Mouse (Mus musculus) forebrain, postnatal 0 days (tissue): ENCODE results near the gene Sema4b. TPM values are rescaled to one million over a fixed set of nuclear protein-coding genes. Genes with fewer than 3 reads are reported as not detected.

ENCODE experiments used
- ATAC-seq: fragments of 200-750 bp; cut with Nextera tagmentation; 2 replicates; pipeline ENCODE4 v1.8.0; 2017; ENCODE audit warnings: mild to moderate bottlenecking, moderate library complexity
- DNase-seq: peaks from one replicate; pipeline ENCODE4 v3.0.0-alpha.2; 2015
- H3K27ac ChIP-seq: fragments of 300-500 bp; sonication (generic); 2 replicates; pipeline ENCODE4 v1.5.1; 2014; ENCODE audit warnings: low read depth, mild to moderate bottlenecking, antibody characterized with exemption, low read length, moderate library complexity, mixed read lengths
- H3K27me3 ChIP-seq: fragments of 300-500 bp; sonication (generic); 2 replicates; pipeline ENCODE4 v1.6.1; 2014; ENCODE audit warnings: mild to moderate bottlenecking, low read length, mixed read lengths; ENCODE audit not compliant: insufficient read depth
- H3K36me3 ChIP-seq: fragments of 300-500 bp; sonication (generic); 2 replicates; pipeline ENCODE4 v1.6.1; 2014; ENCODE audit warnings: mild to moderate bottlenecking, moderate library complexity; ENCODE audit not compliant: insufficient read depth
- H3K4me1 ChIP-seq: fragments of 300-500 bp; sonication (generic); 2 replicates; pipeline ENCODE4 v1.6.1; 2014; ENCODE audit warnings: antibody characterized with exemption; ENCODE audit not compliant: insufficient read depth
- H3K4me2 ChIP-seq: fragments of 300-500 bp; sonication (generic); 2 replicates; pipeline ENCODE4 v1.6.1; 2014; ENCODE audit warnings: low read depth, mild to moderate bottlenecking, moderate library complexity
- H3K4me3 ChIP-seq: fragments of 300-500 bp; sonication (generic); 2 replicates; pipeline ENCODE4 v1.5.1; 2014; ENCODE audit warnings: low read depth, low read length, mixed read lengths
- H3K9ac ChIP-seq: fragments of 300-500 bp; sonication (generic); 2 replicates; pipeline ENCODE4 v1.6.1; 2014; ENCODE audit warnings: mild to moderate bottlenecking
- H3K9me3 ChIP-seq: fragments of 300-500 bp; sonication (generic); 2 replicates; pipeline ENCODE4 v1.6.1; 2016; ENCODE audit warnings: low read length
- CTCF ChIP-seq: sonication (generic); IDR thresholded peaks from 2 replicates; pipeline ENCODE4 v1.5.1; 2016; ENCODE audit warnings: antibody characterized with exemption, control low read depth, low read depth
- WGBS: fragments of 180-500 bp; shearing (Covaris S2); extraction: QIAGEN DNeasy Blood & Tissue Kit; methylation state at CpG from one replicate; pipeline ENCODE4 v1.1.7; 2014; 5-methylcytosine and 5-hydroxymethylcytosine counted together
- polyA plus RNA-seq: library from polyadenylated mRNA; unstranded; fragments of >200 nt; fragmentation: Nextera tagmentation; extraction: Ambion mirVana; gene quantifications from 2 replicates; pipeline ENCODE4 v1.2.1, GENCODE M21; 2015
- total RNA-seq: library from RNA; depleted of rRNA; stranded (reverse); fragments of >200 nt; gene quantifications from 2 replicates; pipeline ENCODE4 v1.2.3, GENCODE M21; 2014

The Sema4b gene
- total and polyA plus RNA-seq, 2 experiments from 2014 or later = 22.4 to 35.6 TPM

DNA sequence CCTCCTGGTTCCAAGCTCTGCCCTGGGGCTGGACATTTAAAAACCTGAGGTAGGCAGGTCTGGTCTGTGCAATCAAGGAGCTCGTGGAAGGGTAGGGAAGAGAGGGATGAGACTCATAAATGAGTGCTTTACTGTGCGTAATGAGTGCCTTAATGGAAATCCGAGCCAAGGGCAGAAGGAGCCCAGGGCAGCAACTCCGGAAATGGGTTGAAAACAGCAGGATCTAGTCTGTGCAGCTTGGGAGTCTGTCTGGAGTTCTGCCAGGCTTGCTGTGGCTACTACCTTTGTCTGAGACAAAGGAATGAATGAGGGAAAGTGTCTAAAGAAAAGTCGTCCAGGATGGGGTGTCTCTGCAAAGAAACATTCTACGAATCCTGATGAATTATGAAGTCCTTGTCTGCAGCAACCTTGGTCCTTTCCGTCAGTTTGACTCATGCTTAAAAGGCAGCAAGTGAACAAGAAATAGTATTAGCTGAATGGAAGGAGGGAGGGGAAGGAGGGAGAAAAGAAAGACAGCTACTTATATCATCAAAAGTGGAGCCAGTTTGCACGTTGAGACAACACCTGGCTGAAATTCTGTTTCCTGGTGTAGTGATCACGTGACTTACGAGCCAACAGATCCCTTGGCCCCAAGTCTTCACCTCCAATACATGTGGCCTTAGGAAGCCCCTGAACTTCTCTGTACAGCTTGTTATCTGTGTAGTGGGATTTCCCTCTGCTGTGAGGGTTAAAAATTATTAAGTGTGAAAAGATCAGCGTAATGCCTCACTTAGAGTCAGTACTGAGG lies 2.7 kb downstream of the Sema4b start:
- H3K27me3 ChIP-seq = no peaks in the 10 kb centered on the region
- H3K9me3 ChIP-seq = no peaks in the 10 kb centered on the region
- no peak for TF ChIP-seq CTCF
- no peaks in the 10 kb centered on the region for H3K36me3 ChIP-seq
- DNase-seq (no peak), ATAC-seq (no peak)
- H3K4me1 ChIP-seq = peaks cover 40% of the 10 kb centered on the region
- 0 out of 2 replicates have a peak overlapping the region, but pooled peaks have one; percentile 4 for H3K4me2 ChIP-seq
- H3K27ac ChIP-seq = no peak overlapping the region
- H3K4me3 ChIP-seq = no peak overlapping the region
- WGBS = 27% methylated on average over 11 of the region's 11 CpGs
- no peak overlapping the region for H3K9ac ChIP-seq

DNA sequence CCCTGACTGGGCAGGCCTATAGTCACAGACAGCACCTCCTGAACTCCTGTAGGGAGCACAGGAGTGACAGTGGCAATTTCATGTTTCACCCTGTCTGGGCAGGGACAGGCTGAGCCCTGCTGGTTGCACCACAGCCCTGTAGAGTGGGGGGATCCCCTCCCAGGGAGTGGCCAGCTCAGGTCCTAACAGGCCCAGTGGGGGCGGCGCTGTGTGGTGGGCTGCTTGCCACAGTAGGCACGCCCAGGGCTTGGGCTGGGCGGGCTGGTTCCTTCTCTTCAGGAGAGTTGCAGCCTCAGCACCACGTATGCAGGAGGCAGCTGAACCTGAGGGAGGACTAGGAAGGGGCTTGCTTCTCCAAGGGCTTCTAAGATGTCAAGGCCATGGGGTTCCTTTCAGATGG lies 4.8 kb downstream of the Sema4b start:
- H3K4me2 ChIP-seq = no peak overlapping the region

DNA sequence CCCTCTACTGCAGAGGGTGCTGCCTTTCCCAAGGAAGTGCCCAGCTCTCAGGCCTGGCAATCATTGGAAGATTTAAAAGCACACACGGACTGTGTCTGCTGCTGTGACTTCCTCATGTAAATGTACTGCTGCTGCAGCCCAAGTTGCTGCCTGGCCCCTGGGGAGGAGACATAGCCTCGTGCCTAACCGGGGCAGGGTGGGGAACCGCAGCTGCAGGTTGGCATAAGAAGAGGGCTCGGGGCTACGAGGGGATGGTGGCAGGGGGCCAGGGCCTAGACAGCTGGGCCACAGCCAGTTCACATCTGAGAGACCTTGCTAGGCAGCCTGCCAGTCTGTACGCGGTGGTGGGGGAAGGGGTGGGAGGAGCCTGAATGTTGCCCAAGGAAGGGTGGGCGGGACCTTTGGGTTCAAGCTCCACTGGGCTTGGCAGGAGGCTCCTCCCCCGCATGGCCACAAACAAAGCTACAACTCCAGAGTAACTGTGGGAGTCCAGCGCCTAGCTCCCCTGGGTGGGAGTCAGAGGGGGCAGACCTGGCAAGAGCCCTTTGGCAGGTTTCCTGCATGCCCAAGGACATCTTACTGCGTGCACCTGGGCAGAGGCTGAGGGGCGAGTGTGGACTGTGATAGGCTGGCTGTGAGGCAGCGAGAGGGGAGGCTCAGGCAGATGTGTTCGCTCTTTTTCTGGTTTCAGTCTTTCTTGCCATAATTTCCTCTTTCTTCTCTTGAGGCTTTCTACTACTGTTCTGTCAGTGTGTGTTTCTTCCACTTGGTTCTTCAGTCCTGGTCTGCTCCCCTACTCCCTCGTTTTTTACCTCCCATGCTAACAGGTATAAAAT lies 5.8 kb downstream of the Sema4b start:
- Histone ChIP-seq H3K27ac (peak overlapping the region; percentile 69), H3K4me3 (no peak overlapping the region), H3K9me3 (no peaks in the 10 kb centered on the region), H3K27me3 (no peaks in the 10 kb centered on the region), H3K36me3 (no peaks in the 10 kb centered on the region), H3K4me1 (peaks cover 35% of the 10 kb centered on the region), H3K4me2 (peak overlapping the region; percentile 33), H3K9ac (no peak overlapping the region)
- WGBS = 11% methylated on average over 15 of the region's 16 CpGs
- DNase-seq = peak; percentile 87
- no peak for TF ChIP-seq CTCF
- ATAC-seq = peak; percentile 76

More for the DNA sequence above, 4.8 kb downstream of the Sema4b start:
- no peak overlapping the region for H3K9ac ChIP-seq
- H3K27ac ChIP-seq = no peak overlapping the region
- H3K4me1 ChIP-seq = peaks cover 37% of the 10 kb centered on the region
- H3K4me3 ChIP-seq = no peak overlapping the region
- no peaks in the 10 kb centered on the region for H3K36me3 ChIP-seq
- ATAC-seq (no peak), DNase-seq (no peak)
- no peaks in the 10 kb centered on the region for H3K9me3 ChIP-seq
- no peaks in the 10 kb centered on the region for H3K27me3 ChIP-seq
- WGBS = 27% methylated on average over 5 of the region's 5 CpGs
- TF ChIP-seq CTCF = no peak

DNA sequence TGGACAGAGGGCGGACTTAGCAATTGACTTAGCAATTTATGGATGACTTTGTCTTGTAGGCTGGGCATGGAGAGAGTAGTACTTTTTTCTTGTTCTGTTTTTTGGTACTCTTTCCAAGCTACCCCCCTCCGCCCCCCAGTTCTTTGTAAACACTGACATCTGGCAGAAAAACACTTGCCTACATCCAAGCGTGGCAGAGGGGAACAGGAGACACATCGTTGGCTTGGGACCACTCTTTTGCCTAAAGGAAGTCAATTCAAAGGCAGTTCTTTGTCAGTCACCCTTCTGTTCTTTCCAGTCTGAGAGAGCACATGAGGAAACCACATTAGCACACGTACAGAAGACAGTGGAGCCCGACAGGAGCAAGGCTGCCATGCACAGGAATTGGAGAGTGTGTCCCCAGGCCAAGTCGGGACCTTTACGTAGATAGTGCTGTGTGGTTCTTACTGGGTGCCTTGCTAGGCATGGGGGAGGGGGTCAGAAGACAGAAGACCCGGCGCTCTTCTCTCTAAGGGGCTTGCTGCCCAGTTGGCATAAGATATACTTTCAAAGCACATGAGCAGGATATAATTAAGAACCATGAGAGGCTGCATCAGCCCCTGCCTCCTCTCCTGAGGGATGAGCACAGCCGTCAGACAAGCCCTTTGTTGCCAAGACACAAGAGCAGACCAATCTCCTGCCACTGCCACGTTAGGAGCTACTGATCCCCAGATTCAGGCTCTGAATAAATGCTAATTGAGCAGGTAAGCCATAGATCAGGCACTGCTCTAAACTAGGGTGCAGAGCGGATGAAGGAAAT lies 7.5 kb downstream of the Sema4b start:
- 33% methylated on average over 13 of the region's 13 CpGs for WGBS
- Histone ChIP-seq H3K4me2 (peak overlapping the region; percentile 19), H3K9me3 (no peaks in the 10 kb centered on the region), H3K36me3 (no peaks in the 10 kb centered on the region), H3K4me1 (peaks cover 27% of the 10 kb centered on the region), H3K4me3 (no peak overlapping the region), H3K27ac (peak overlapping the region; percentile 71), H3K27me3 (no peaks in the 10 kb centered on the region), H3K9ac (no peak overlapping the region)
- TF ChIP-seq CTCF = no peak
- ATAC-seq (peak; percentile 9), DNase-seq (peak; percentile 61)

DNA sequence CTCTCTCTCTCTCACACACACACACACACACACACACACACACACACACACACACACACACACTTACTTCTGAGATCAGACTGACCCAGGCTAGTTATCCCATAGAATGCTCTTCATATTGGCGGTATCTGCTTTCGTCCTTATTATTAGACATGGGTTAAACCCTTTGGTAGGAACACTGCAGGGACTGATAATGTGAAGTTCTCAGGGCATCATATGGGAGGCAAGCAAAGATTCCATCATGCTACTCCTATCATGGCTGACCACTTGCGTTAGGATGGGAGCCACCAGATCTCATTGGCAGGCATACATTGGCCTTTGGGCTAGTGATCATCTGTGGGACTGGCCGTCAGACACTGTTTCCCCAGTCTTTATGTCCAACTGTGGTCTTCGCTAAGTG lies 8.5 kb downstream of the Sema4b start:
- no peak overlapping the region for H3K9ac ChIP-seq
- TF ChIP-seq CTCF = no peak
- H3K4me2 ChIP-seq = no peak overlapping the region
- peaks cover 33% of the 10 kb centered on the region for H3K4me1 ChIP-seq
- no peak overlapping the region for H3K4me3 ChIP-seq
- H3K36me3 ChIP-seq = no peaks in the 10 kb centered on the region
- DNase-seq = no peak
- no peak overlapping the region for H3K27ac ChIP-seq
- ATAC-seq = no peak
- H3K27me3 ChIP-seq = no peaks in the 10 kb centered on the region
- WGBS = 93% methylated on average over 5 of the region's 5 CpGs
- H3K9me3 ChIP-seq = no peaks in the 10 kb centered on the region

DNA sequence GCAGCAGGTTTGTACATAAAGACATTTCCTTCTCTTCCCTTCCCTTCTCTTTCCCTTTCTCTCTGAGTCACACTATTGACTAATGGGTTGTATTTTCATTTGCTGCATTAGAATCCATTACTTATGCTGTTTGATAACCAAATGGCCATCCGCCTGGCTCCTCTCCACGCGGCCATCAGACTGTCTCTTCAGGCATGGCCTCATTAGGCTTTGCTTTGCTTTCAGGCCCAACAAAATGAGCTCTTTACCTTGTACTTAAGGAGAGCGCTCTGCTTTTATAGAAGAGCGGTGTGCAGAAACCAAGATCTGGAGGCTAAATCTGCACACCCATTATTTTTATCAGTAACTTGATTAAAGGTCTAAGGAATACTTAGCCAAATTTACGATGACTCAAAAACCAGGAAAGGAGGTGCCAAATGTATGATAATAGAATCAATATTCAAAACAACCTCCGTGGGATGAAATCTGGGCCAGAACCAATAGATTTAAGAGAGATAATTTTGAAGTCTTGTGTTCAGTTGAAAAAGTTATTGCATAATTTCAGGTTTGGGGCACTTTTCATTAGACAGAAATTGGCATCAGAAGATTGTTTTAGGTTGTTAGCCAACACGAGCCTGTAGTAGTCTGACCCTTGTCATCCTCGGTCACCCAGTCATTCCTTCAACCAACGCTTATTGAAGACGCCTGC lies 9.1 kb downstream of the Sema4b start:
- Histone ChIP-seq H3K36me3 (no peaks in the 10 kb centered on the region), H3K4me2 (no peak overlapping the region), H3K9me3 (no peaks in the 10 kb centered on the region), H3K4me1 (peaks cover 33% of the 10 kb centered on the region), H3K27ac (no peak overlapping the region), H3K4me3 (no peak overlapping the region), H3K27me3 (no peaks in the 10 kb centered on the region), H3K9ac (no peak overlapping the region)
- no peak for TF ChIP-seq CTCF
- ATAC-seq (no peak), DNase-seq (no peak)
- WGBS = 78% methylated on average over 10 of the region's 11 CpGs
